ENCODE assay signal across 7 mouse cellular contexts in the genomic region with DNA sequence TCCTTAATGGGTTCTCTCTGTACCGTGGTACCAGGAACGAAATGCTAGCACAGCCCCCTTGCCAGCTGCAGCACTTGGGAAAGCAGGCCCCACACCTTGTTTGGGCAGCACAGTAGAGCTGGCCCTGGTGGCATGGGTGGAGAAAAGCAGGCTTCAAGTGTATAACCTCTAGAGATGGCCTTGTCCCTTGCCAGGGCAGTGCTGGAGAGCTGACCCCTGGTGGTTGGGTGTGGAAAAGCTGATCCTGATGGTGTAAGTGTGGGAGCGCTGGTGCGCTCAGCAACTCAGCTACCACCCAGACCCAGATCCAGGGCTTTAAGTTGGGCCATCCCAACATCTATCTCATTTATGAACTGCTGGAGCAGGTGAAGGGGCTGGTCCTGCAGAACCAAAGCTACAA.
DNase-seq lines count a peak whose midpoint lies in the region; ATAC-seq and TF ChIP-seq lines count a peak whose summit lies in the region.

No protein-coding gene starts in this region.

- intact Hi-C loops in left cerebral cortex, adult 2 months (cut with DNase I), result loop anchor here (5.0 kb wide), 3 partner anchors 222 to 588 kb away; a partner anchor contains a TSS
- intact Hi-C loops in left cerebral cortex, postnatal 14 days (cut with DNase I), result no loop called here

- H3K27ac ChIP-seq in left cerebral cortex, adult 2 months, result no peak overlapping the region
- H3K27ac ChIP-seq in kidney, embryonic 15.5 days, result no peak overlapping the region

- no peaks in the 10 kb centered on the region for H3K36me3 ChIP-seq in kidney, embryonic 15.5 days

- no peak overlapping the region for H3K9ac ChIP-seq in kidney, embryonic 15.5 days

- no peak overlapping the region for H3K4me3 ChIP-seq in left cerebral cortex, adult 2 months
- no peak overlapping the region for H3K4me3 ChIP-seq in kidney, embryonic 15.5 days (replicated peaks)

- no peaks in the 10 kb centered on the region for H3K4me1 ChIP-seq in kidney, embryonic 15.5 days

- no peaks in the 10 kb centered on the region for H3K9me3 ChIP-seq in kidney, embryonic 15.5 days (replicated peaks)

- peak; percentile 26 for TF ChIP-seq CTCF in left cerebral cortex, adult 2 months (IDR thresholded peaks at IDR 0.05)

- no peaks in the 10 kb centered on the region for H3K27me3 ChIP-seq in kidney, embryonic 15.5 days

- ATAC-seq in kidney, embryonic 15.5 days (replicated peaks; ENCODE audit: low FRiP score), result 0 out of 2 replicates have a peak, but pooled peaks have one; percentile 46

- no peak overlapping the region for H3K4me2 ChIP-seq in kidney, embryonic 15.5 days

- WGBS in kidney, embryonic 15.5 days, result 83% methylated on average over 4 of the region's 4 CpGs

- DNase-seq in left cerebral cortex, adult 2 months (ENCODE audit: extremely low spot score in 1 of 2, low spot score in 2 of 2), result no peak
- no peak for DNase-seq in left cerebral cortex, adult 8-10 months (ENCODE audit: low spot score in 2 of 2)
- DNase-seq in adrenal gland, postnatal 25 days, result peak; percentile 15
- DNase-seq in retina, postnatal 1 day, result peak; percentile 25
- DNase-seq in left cerebral cortex, postnatal 14 days (ENCODE audit: low spot score in 2 of 2), result no peak
- no peak for DNase-seq in gastrocnemius, adult 8-10 months (ENCODE audit: low spot score in 2 of 2)

Comparison
In these comparisons a context has a peak if more than half of its experiments do, and no peak if none do; other contexts are left out.
1. DNase-seq: peak in adrenal gland, postnatal 25 days (single experiment) and retina, postnatal 1 day (single experiment); none in left cerebral cortex, adult 2 months (0 of 2), left cerebral cortex, adult 8-10 months (0 of 2), left cerebral cortex, postnatal 14 days (0 of 2) and gastrocnemius, adult 8-10 months (0 of 2).